Mouse (Mus musculus) forebrain, embryonic 11.5 days (tissue): ENCODE data around the gene Lipa. TPM values are rescaled to one million over a fixed set of nuclear protein-coding genes. Genes with fewer than 3 reads are reported as not detected.

Experiments used
- ATAC-seq: fragments of 200-750 bp; cut with Nextera tagmentation; replicated peaks from 2 replicates; pipeline ENCODE4 v1.8.0; 2017; ENCODE audit warnings: moderate TSS enrichment; ENCODE audit not compliant: low FRiP score
- DNase-seq: peaks from one replicate; pipeline ENCODE4 v3.0.0-alpha.2; 2017; ENCODE audit warnings: low spot score
- H3K27ac ChIP-seq: fragments of 300-500 bp; sonication (generic); 2 replicates; pipeline ENCODE4 v1.5.1; 2014; ENCODE audit warnings: low read depth, low read length
- H3K27me3 ChIP-seq: fragments of 300-500 bp; sonication (generic); 2 replicates; pipeline ENCODE4 v1.6.1; 2014; ENCODE audit warnings: mild to moderate bottlenecking, low read length, mixed read lengths; ENCODE audit not compliant: control insufficient read depth, insufficient read depth
- H3K36me3 ChIP-seq: fragments of 300-500 bp; sonication (generic); 2 replicates; pipeline ENCODE4 v1.6.1; 2014; ENCODE audit warnings: mild to moderate bottlenecking, low read length, moderate library complexity, mixed read lengths; ENCODE audit not compliant: control insufficient read depth, insufficient read depth
- H3K4me1 ChIP-seq: fragments of 300-500 bp; sonication (generic); replicated peaks from 2 replicates; pipeline ENCODE4 v1.6.1; 2014; ENCODE audit warnings: low read length, mixed read lengths; ENCODE audit not compliant: control insufficient read depth, insufficient read depth
- H3K4me2 ChIP-seq: fragments of 300-500 bp; sonication (generic); 2 replicates; pipeline ENCODE4 v1.6.1; 2014; ENCODE audit warnings: low read depth, mild to moderate bottlenecking, low read length, moderate library complexity, mixed read lengths; ENCODE audit not compliant: severe bottlenecking
- H3K4me3 ChIP-seq: fragments of 300-500 bp; sonication (generic); 2 replicates; pipeline ENCODE4 v1.5.1; 2014; ENCODE audit warnings: low read depth, low read length
- H3K9ac ChIP-seq: fragments of 300-500 bp; sonication (generic); 2 replicates; pipeline ENCODE4 v1.6.1; 2014; ENCODE audit warnings: low read length
- H3K9me3 ChIP-seq: fragments of 300-500 bp; sonication (generic); 2 replicates; pipeline ENCODE4 v1.6.1; 2016; ENCODE audit warnings: low read length, mixed read lengths; ENCODE audit not compliant: control insufficient read depth
- WGBS: fragments of 180-500 bp; shearing (Covaris S2); extraction: QIAGEN DNeasy Blood & Tissue Kit; methylation state at CpG from one replicate; pipeline ENCODE4 v1.1.7; 2014; 5-methylcytosine and 5-hydroxymethylcytosine counted together
- polyA plus RNA-seq: library from polyadenylated mRNA; unstranded; fragments of >200 nt; fragmentation: Nextera tagmentation; extraction: Ambion mirVana; gene quantifications from 2 replicates; pipeline ENCODE4 v1.2.1, GENCODE M21; 2014

Lipa gene
- polyA plus RNA-seq, 1 experiment from 2014 or later: 20.9 TPM

GRCm38 (mm10) chr19:34496353-34496752 is 30.9 kb downstream of the Lipa start:
- H3K4me1 ChIP-seq: no peaks in the 10 kb centered on the region
- no peaks in the 10 kb centered on the region; the same call in 1 of the 2 replicates for H3K36me3 ChIP-seq
- no peak overlapping the region for H3K4me2 ChIP-seq
- no peak overlapping the region for H3K9ac ChIP-seq
- no peaks in the 10 kb centered on the region for H3K9me3 ChIP-seq
- no peak overlapping the region for H3K4me3 ChIP-seq
- H3K27ac ChIP-seq: no peak overlapping the region
- ATAC-seq (no peak), DNase-seq (no peak)
- no peaks in the 10 kb centered on the region for H3K27me3 ChIP-seq
- 80% methylated on average over 1 of the region's 1 CpGs for WGBS

- no peaks in the 10 kb centered on the region for H3K4me1 ChIP-seq
- no peak overlapping the region for H3K9ac ChIP-seq
- DNase-seq (no peak), ATAC-seq (no peak)
- H3K27ac ChIP-seq: no peak overlapping the region
- H3K36me3 ChIP-seq: no peaks in the 10 kb centered on the region; the same call in 1 of the 2 replicates
- 83% methylated on average over 4 of the region's 4 CpGs for WGBS
- no peaks in the 10 kb centered on the region for H3K27me3 ChIP-seq
- no peak overlapping the region for H3K4me2 ChIP-seq
- H3K4me3 ChIP-seq: no peak overlapping the region
- no peaks in the 10 kb centered on the region for H3K9me3 ChIP-seq
Measured at GRCm38 (mm10) chr19:34493859-34494258, 33.4 kb downstream of the Lipa start.

GRCm38 (mm10) chr19:34483547-34483946 is 43.7 kb downstream of the Lipa start:
- Histone ChIP-seq H3K4me1 (no peaks in the 10 kb centered on the region), H3K27ac (no peak overlapping the region), H3K9ac (no peak overlapping the region), H3K36me3 (no peaks in the 10 kb centered on the region), H3K4me2 (no peak overlapping the region), H3K27me3 (no peaks in the 10 kb centered on the region), H3K9me3 (no peaks in the 10 kb centered on the region), H3K4me3 (no peak overlapping the region)
- no peak for DNase-seq
- WGBS: 18% methylated on average over 4 of the region's 4 CpGs
- no peak for ATAC-seq

- peak within 1 kb of the TSS; percentile 39 for H3K9ac ChIP-seq
- peak within 1 kb of the TSS; percentile 51 for H3K4me3 ChIP-seq
- DNase-seq (peak; percentile 72), ATAC-seq (peak; percentile 86)
- peaks cover 22% of the 10 kb centered on the region for H3K27me3 ChIP-seq
- H3K4me1 ChIP-seq: peaks cover 5% of the 10 kb centered on the region; the same call in 1 of the 2 replicates
- WGBS: under 1% methylated on average over 35 of the region's 35 CpGs
- H3K4me2 ChIP-seq: peak within 1 kb of the TSS; percentile 97
- H3K36me3 ChIP-seq: no peaks in the 10 kb centered on the region
- H3K9me3 ChIP-seq: no peaks in the 10 kb centered on the region
- H3K27ac ChIP-seq: no peak within 1 kb of the TSS
Measured at GRCm38 (mm10) chr19:34474991-34475971, 52.0 kb downstream of the Lipa start, which contains the start of gene Ch25h. Gene Ch25h, minus strand, starts transcription at chr19:34475164.

- Histone ChIP-seq H3K9me3 (no peaks in the 10 kb centered on the region), H3K4me1 (peaks cover 5% of the 10 kb centered on the region; the same call in 1 of the 2 replicates), H3K27ac (no peak overlapping the region), H3K4me3 (peak overlapping the region; percentile 51), H3K9ac (peak overlapping the region; percentile 39), H3K27me3 (peaks cover 22% of the 10 kb centered on the region), H3K4me2 (peak overlapping the region; percentile 97), H3K36me3 (no peaks in the 10 kb centered on the region)
- peak; percentile 53 for DNase-seq
- peak; percentile 78 for ATAC-seq
- WGBS: 7% methylated on average over 49 of the region's 49 CpGs
Measured at GRCm38 (mm10) chr19:34474228-34474990, 52.9 kb downstream of the Lipa start.

GRCm38 (mm10) chr19:34471703-34472102 is 55.6 kb downstream of the Lipa start:
- no peak overlapping the region for H3K27ac ChIP-seq
- H3K9ac ChIP-seq: no peak overlapping the region
- H3K9me3 ChIP-seq: no peaks in the 10 kb centered on the region
- peaks cover 19% of the 10 kb centered on the region for H3K27me3 ChIP-seq
- no peak overlapping the region for H3K4me2 ChIP-seq
- WGBS: 84% methylated on average over 2 of the region's 2 CpGs
- DNase-seq (no peak), ATAC-seq (no peak)
- H3K4me1 ChIP-seq: peaks cover 8% of the 10 kb centered on the region; the same call in 1 of the 2 replicates
- H3K36me3 ChIP-seq: no peaks in the 10 kb centered on the region
- no peak overlapping the region for H3K4me3 ChIP-seq

DNA sequence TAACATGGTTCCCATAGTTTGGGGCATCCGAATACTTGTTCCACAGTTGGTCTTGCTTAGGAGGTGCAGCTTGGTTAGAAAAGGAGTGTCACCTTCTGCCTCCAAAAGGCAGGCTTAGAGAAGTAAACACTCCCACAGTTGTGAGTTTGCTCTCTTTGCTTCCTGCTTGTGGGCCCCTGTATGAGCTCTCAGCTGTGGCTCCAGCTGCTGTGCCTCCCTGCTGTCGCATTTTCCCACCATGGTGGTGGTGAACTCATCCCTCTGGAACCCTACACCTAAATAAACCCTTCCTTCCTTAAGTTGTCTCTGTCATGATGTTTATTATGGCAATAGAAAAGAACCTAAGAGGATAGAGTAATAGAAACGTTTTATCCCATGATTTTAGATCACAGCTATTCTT is 58.5 kb downstream of the Lipa start:
- DNase-seq: no peak
- Histone ChIP-seq H3K4me3 (no peak overlapping the region), H3K9me3 (no peaks in the 10 kb centered on the region), H3K27me3 (peaks cover 2% of the 10 kb centered on the region), H3K36me3 (no peaks in the 10 kb centered on the region), H3K9ac (no peak overlapping the region), H3K4me1 (peaks cover 3% of the 10 kb centered on the region; the same call in 1 of the 2 replicates), H3K27ac (no peak overlapping the region), H3K4me2 (no peak overlapping the region)
- ATAC-seq: no peak
- 52% methylated on average over 3 of the region's 3 CpGs for WGBS

DNA sequence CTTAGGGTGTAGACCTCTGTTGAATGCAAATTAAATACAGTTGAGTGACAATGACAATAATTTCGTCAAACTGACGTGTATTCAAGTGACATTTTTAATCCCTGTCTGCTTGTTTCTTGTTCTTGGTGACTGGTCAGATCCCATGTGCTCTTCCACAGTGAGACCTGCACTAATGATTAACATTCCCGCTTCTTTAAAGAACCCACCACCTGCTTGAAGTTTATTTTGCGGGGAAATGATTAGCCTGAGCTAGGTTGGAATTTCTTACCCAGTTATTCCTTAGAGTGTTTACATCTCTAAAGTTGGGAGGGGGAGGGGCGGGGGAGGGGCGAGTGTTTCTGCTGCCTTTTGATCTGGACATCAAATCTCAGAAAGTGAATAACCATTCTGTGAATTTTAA is 59.1 kb downstream of the Lipa start:
- DNase-seq: no peak
- H3K9me3 ChIP-seq: no peaks in the 10 kb centered on the region
- H3K9ac ChIP-seq: no peak overlapping the region
- ATAC-seq: no peak
- no peaks in the 10 kb centered on the region for H3K36me3 ChIP-seq
- no peak overlapping the region for H3K4me3 ChIP-seq
- WGBS: 32% methylated on average over 6 of the region's 6 CpGs
- no peak overlapping the region for H3K4me2 ChIP-seq
- H3K4me1 ChIP-seq: peaks cover 3% of the 10 kb centered on the region; the same call in 1 of the 2 replicates
- no peaks in the 10 kb centered on the region; the same call in 1 of the 2 replicates for H3K27me3 ChIP-seq
- H3K27ac ChIP-seq: no peak overlapping the region
